Mouse (Mus musculus) lung, postnatal 10 days (tissue): ENCODE data around the gene 4930469K13Rik.
"Not testable (repeated sequence)": the region's sequence is repeated elsewhere in the genome, so short reads cannot be mapped to it uniquely, and the experiment has no call there.

Experiments
- DNase-seq: peaks from one replicate; pipeline ENCODE4 v3.0.0; 2021

The 4930469K13Rik gene

GRCm38 (mm10) chr11:34098422-34098821, at the start of gene 4930469K13Rik:
4930469K13Rik (minus strand) TSS chr11:34098554.
- peak; percentile 7 for DNase-seq

GRCm38 (mm10) chr11:34146934-34147333, 48.6 kb upstream of the 4930469K13Rik start:
- no peak for DNase-seq

- DNase-seq: no peak
These were observed 46.1 kb upstream of the 4930469K13Rik start for GRCm38 (mm10) chr11:34144421-34144820.

GRCm38 (mm10) chr11:34143984-34144383, 45.6 kb upstream of the 4930469K13Rik start:
- no peak for DNase-seq

DNA sequence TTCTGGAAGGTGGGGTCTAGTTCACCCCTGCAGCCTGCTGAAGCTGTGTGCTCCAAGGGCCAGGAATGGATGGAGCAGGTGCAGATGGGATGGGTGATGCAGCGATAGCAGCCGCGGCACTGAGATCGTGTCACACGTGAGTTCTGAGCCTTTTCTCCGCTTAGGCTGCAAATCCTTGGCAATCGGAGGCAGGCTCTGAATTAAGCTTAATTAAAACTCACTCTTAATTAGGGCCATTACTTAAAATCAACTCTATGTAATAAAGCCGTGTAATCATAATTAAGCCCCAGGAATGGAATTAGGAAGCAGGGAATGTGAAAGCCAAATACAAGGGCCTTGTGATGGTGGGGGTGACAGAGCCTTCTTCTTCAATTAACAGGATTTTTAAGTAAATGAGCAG, 40.9 kb upstream of the 4930469K13Rik start:
- no peak for DNase-seq

- DNase-seq: no peak
These were observed 30.1 kb upstream of the 4930469K13Rik start for GRCm38 (mm10) chr11:34128412-34128811.

DNA sequence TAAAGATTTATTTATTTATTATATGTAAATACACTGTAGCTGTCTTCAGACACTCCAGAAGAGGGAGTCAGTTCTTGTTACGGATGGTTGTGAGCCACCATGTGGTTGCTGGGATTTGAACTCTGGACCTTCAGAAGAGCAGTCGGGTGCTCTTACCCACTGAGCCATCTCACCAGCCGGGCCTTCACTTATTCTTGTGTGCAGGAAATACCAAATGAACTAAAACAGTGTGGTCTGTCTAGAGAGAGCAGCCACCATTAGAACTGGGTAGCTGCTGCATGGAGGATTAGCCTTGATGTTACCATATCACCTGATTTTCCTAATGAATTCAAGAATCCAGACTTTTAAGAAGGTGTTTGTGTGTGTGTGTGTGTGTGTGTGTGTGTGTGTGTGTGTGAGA, 27.4 kb upstream of the 4930469K13Rik start:
- DNase-seq: not testable (repeated sequence)

DNA sequence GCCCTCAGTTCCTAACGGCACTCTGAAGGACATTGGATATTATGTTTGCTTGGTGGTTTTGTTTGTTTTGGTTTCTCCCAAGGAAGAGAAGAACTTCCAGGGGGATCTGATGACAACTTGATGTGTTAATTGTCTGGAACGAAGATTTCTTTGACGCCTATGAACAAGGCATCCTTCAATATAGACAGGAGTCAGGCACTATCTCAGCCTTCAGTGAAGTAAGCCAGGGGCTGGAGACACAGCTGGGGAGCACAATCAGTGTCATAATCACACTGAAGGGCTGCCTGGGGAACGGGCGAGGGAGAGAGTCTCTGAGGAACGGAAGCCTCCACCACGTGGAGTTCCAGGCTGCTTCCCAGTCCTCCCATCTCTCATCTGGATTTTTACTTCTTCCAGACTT, 26.5 kb upstream of the 4930469K13Rik start:
- DNase-seq: no peak

DNA sequence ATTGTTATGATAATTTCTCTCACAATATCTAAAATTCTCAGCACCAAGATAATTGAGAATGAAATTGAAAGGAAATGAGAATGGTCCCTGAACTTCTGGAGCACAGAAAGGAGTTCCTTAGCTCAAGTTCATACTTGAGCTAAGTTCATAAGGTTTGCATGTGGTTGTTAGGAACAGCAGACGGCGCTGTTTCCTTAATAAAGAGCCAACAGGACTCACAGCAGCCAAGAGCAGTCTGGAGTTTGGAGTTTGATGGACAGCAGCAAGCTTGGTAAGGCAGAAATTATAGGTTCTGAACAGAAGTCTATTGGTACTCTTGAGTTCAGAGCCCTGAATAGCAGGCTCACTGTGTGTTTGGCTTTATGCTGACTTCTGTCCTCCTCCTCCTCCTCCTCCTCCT, 24.8 kb upstream of the 4930469K13Rik start:
- DNase-seq: peak; percentile 52

DNA sequence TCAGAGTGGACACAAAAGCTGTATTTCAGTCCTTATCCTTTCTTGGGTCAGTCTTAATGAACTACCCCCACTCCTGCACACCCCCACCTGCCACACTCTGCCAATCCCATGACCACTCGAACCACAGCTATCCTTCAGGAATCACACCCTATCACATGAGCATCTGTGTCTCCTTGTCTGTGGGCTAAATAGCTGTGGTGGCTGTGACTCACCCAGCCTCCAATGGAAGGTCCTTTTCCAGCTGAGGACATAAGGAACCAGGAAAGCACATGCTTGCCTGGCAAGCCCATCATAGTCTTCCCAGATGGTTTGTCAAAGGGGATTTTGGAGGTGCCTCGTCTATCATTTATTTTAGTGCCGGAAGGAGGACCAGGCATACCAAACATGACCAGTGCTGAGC, 20.0 kb upstream of the 4930469K13Rik start:
- no peak for DNase-seq

DNA sequence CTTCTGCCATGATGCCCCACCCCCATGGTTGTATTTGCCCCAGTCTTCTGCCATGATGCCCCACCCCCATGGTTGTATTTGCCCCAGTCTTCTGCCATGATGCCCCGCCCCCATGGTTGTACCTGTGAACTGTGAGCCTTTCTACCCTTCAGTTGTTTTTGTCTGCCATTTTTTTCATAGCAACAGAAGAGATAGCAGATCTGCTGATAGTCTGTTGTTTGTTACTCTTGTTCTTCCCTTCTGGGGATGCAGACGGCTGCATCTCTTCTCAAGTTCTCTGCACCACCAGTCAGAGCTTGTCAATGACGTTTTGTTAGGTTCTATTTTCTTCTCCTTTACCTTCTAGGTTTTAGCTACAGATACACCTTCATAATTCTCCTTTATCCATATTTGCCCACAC, 19.2 kb upstream of the 4930469K13Rik start:
- DNase-seq: no peak

GRCm38 (mm10) chr11:34116572-34117135, 18.3 kb upstream of the 4930469K13Rik start:
- no peak for DNase-seq

- no peak for DNase-seq
These were observed 15.4 kb upstream of the 4930469K13Rik start for GRCm38 (mm10) chr11:34113760-34114159.

DNA sequence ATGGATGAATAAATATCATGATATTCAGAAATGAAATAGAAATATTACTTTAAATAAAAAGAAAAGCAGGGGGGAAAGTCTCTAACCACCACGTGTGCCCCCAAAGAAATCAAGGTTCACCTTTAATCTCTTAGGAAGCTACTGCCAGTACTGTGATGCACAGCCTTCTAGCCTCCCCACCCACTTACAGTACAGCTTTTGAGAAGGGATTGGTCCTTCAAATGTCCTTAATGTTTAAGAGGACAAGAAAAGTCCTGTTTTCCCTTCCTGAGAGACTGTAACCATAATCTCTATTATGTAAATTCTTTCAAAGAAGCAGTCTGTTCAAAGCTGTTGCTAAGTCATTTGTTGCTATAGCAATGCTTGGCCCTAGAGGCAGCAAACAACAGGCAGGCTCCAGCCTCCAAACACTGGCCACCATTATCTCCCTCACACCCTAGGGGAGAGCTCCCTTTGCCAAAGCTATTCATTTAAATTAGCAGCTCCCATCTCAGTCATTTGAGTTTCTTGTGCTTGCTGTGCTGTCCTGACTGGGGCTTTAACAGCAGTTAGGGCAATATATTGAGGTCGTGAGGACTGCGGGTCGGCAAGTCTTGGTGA, 14.5 kb upstream of the 4930469K13Rik start:
- DNase-seq: peak; percentile 34

GRCm38 (mm10) chr11:34111940-34112339, 13.6 kb upstream of the 4930469K13Rik start:
- no peak for DNase-seq

- no peak for DNase-seq
These were observed 10.9 kb upstream of the 4930469K13Rik start for GRCm38 (mm10) chr11:34109260-34109659.

GRCm38 (mm10) chr11:34104919-34105318, 6.6 kb upstream of the 4930469K13Rik start:
- no peak for DNase-seq

DNA sequence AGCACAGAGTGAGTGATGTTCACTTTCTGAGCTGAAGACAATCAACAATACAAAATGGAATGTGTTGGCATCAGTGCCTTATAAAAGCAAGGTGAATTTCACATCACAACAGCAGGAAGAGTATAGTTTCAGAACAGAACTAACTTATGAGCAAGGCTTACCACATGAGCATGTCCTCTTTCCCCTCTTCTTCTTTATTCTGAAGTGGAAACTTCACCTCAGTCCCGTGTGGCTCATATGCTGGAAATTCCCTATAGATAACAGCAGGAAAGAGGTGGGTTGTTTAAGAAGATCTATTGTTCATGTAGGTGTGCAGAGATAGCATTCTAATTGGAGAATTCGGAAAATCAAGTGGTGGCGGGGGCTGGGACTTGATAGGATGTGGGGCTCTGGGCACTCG, 3.5 kb upstream of the 4930469K13Rik start:
- no peak for DNase-seq

DNA sequence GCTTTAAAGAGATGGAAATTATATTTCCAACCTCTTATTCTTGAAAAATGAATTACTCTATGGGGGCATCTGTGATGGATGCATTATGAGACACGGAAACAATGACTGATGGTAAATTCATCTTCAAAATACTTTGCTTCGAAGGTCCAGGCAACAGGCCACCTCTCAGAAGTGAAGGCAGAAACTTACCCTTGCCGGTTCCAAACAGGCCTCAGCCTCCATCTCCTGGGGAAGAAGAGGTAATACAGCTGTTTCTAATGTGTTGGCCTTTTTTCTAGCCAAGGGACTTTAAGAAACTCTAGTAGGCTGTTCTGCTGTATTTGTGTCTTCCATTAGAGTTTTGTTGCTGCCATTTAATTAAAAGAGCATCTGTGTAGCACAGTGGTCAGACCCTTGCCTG, 11.3 kb downstream of the 4930469K13Rik start:
- DNase-seq: no peak

DNA sequence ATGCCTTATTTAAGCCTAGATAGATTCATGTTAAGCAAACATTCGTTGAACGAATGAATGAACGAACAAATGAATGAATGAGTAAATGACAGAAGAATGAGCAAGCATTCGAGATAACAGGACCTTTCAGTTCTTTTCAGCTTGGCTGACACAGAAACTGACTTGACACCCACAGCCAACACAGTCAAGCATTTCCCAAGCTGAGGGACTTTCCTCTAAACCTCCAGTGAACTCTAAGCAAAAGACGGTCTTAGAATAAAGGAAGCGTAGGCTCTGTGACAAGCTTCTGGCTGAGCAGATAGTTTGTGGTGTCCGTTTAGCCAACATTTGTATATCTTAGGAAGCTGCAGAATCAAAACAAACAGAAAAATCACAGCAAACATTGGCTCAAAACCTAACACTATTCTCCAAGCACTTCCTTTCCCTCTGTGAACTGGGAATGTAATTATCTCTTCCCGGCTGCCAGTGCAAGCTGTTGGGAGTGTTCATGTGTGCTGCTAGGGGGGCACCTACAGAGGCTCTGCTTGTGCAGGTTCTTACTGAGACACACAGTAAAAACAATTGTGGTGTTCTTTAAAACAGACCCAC, 12.1 kb downstream of the 4930469K13Rik start:
- DNase-seq: peak; percentile 30

DNA sequence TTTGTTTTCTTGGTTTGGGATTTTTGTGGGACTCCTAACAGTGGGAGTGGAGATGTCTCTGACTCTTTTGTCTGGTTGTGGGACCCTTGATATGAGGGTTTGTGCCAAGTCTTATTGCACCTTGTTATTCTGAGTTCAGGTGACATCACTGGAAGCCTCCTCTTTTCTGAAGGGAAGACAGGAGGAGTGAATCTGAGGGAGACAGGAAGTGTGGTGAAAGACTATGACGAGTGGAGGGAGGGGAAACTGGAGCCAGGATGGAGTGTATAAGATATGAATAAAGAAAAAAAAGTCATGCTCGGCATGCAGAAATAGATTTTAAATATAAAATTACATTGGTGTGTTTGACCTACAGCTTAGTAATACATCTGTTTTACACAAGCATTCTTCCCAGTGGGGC, 13.7 kb downstream of the 4930469K13Rik start:
- no peak for DNase-seq

- no peak for DNase-seq
These were observed 14.6 kb downstream of the 4930469K13Rik start for GRCm38 (mm10) chr11:34083795-34084194.

DNA sequence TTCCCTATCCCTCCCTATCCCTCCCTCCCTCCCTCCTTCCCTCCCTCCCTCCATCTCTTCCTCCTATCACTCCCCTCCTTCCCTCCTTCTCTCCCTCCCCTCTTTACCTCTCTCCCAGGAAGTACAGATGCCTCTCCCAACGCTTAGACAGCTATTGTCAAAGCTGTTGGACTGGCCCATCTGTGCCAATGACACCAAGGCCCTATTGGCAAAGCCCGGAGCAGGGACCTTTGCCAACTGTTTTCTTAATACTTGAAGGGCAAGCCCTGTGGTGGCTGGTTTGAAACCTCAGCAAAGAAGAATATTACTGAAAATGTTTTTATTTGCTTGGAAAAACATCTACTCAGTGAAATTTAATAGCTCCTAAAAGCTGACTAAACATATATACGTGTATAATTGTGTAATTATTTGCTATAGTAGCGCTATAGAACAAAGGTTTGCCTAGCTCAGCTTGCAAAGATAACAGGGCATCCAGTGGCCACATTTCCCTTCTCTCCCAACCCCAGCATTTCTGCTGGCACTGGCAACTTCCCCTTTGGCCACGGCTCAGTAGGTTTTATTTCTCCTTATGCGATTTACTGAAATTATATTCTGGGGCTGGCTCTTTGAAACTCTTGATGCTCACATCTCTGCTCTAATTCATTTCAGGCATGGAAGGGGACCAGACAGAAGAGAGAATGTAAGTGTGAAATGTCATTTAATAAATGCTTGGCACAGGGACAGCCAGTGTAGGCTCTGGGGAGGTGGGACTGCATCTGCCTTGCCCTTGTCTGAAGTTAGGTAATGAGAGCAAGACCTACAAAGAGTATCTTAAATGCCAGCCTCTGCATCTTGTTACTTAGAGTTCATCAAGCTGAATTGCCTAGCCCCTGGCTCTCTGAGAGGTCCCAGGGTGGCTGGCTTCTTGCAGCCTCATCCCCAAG, 18.6 kb downstream of the 4930469K13Rik start:
- DNase-seq: no peak

DNA sequence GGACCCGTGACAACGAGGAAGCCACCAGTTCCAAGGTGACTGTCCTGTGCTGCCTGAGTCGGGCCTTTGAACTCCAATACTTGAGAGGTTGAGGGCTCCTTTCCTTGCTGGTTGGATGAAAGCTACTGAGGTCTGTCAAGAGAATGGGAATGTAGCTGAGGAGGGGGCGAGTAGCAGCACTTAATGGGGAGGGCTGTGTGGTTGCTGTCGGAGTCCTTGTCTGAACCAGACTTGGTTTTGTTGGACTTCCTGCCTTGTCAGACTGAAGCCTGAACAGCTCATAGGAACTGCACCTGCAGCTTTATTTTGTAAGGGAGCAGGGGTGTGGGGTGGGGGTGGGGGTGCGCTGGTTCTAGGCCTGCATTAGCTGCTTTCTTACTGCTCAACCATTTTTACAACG, 19.8 kb downstream of the 4930469K13Rik start:
- DNase-seq: no peak
